Mouse (Mus musculus) heart, embryonic 10.5 days (tissue): ENCODE measurements at regions not wholly inside any gene's neighbourhood (a gene's known extent, or its start where the extent isn't known, plus 50 kb on each side); places are given as distances from the start of the nearest gene placed in this dataset.

Source experiments
- DNase-seq: peaks from one replicate; pipeline ENCODE4 v3.0.0-alpha.2; 2017; ENCODE audit warnings: low spot score
- H3K27ac ChIP-seq: fragments of 300-500 bp; sonication (generic); 2 replicates; pipeline ENCODE4 v1.5.1; 2016; ENCODE audit warnings: mild to moderate bottlenecking
- H3K27me3 ChIP-seq: fragments of 300-500 bp; sonication (generic); 2 replicates; pipeline ENCODE4 v1.6.1; 2016; ENCODE audit warnings: mild to moderate bottlenecking; ENCODE audit not compliant: poor library complexity, insufficient read depth, severe bottlenecking
- H3K36me3 ChIP-seq: fragments of 300-500 bp; sonication (generic); 2 replicates; pipeline ENCODE4 v1.6.1; 2016; ENCODE audit warnings: mild to moderate bottlenecking, moderate library complexity
- H3K4me1 ChIP-seq: fragments of 300-500 bp; sonication (generic); 2 replicates; pipeline ENCODE4 v1.6.1; 2016; ENCODE audit warnings: mild to moderate bottlenecking
- H3K4me3 ChIP-seq: fragments of 300-500 bp; sonication (generic); 2 replicates; pipeline ENCODE4 v1.5.1; 2016; ENCODE audit warnings: mild to moderate bottlenecking, moderate library complexity
- H3K9me3 ChIP-seq: fragments of 300-500 bp; sonication (generic); 2 replicates; pipeline ENCODE4 v1.6.1; 2016; ENCODE audit warnings: mild to moderate bottlenecking, moderate library complexity
- WGBS: fragments of 180-500 bp; shearing (Covaris S2); methylation state at CpG from one replicate; pipeline ENCODE4 v1.1.7; 2016; 5-methylcytosine and 5-hydroxymethylcytosine counted together

DNA sequence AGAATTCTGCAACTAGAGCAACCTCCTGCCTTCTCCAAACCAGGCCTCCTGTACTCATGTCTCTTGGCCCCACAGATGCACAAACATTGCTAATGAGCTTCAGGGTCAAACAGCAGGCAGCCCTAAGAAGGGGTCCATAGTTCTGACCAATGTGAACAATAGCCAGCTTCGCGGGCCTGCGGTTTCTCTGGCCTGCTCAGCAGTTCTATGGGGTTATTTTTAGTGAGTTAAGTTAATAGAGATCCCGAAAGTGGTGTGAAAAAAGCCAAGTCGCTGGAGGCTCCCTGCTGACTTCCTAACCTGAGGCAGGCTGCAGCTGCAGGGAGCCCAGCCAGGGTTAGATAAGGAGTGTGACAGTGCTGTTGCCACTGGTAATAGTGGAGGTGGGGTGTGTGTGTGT is 106.6 kb downstream of the Pdcd6ip start:
- Histone ChIP-seq H3K36me3 (no peaks in the 10 kb centered on the region), H3K4me1 (peaks cover 6% of the 10 kb centered on the region; the same call in 1 of the 2 replicates), H3K27ac (no peak overlapping the region), H3K27me3 (no peaks in the 10 kb centered on the region), H3K4me3 (no peak overlapping the region), H3K9me3 (no peaks in the 10 kb centered on the region)
- peak; percentile 66 for DNase-seq
- 9% methylated on average over 5 of the region's 5 CpGs for WGBS

DNA sequence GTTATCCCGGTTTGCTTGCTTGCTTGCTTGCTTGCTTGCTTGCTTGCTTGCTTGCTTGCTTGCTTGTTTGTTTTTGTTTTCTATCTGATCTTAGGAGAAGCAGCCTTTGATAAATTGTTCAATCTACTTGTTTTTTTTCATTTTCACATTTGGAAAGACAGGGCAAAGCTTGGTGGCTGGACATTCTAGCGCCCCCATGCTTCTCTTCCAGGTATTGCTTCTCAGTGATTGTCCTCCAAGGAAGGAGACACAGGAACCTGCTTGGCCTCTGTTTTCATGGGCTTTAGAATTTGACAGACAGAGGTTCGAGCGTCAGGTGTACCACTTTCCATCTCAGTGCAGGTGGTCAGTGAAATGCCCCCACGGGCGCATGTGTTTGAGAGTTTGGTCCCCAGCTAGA is 120.8 kb downstream of the Pdcd6ip start:
- no peaks in the 10 kb centered on the region for H3K27me3 ChIP-seq
- peak; percentile 51 for DNase-seq

DNA sequence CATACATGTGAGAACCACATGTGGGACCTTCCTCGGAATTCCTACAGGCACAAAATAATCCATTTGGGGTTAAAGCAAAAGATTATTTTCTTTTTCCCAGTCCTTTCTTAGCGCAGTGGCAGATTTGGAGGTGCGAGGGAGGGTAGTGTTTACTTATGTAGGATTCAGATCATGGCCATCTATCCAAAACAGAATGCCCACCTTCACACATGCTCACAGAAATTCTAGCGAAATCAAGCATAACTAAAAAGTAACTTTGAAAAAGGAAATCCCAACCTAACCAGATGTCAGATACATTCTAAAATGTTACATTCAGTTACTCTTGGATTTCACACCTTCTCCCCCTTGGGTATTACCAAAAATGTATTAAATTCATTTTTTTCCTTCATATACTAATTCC is 121.6 kb downstream of the Pdcd6ip start:
- H3K36me3 ChIP-seq = no peaks in the 10 kb centered on the region
- no peaks in the 10 kb centered on the region for H3K4me1 ChIP-seq
- DNase-seq = no peak
- no peak overlapping the region for H3K27ac ChIP-seq
- no peak overlapping the region for H3K4me3 ChIP-seq
- 86% methylated on average over 4 of the region's 4 CpGs for WGBS
- H3K9me3 ChIP-seq = no peaks in the 10 kb centered on the region
- H3K27me3 ChIP-seq = no peaks in the 10 kb centered on the region

More for the DNA sequence above, 120.8 kb downstream of the Pdcd6ip start:
- no peak overlapping the region for H3K4me3 ChIP-seq
- no peaks in the 10 kb centered on the region for H3K9me3 ChIP-seq
- no peaks in the 10 kb centered on the region for H3K4me1 ChIP-seq
- no peaks in the 10 kb centered on the region for H3K36me3 ChIP-seq
- 54% methylated on average over 6 of the region's 6 CpGs for WGBS
- no peak overlapping the region for H3K27ac ChIP-seq

- WGBS = 77% methylated on average over 9 of the region's 9 CpGs
- H3K36me3 ChIP-seq = no peaks in the 10 kb centered on the region
- no peak overlapping the region for H3K4me3 ChIP-seq
- H3K27ac ChIP-seq = no peak overlapping the region
- no peaks in the 10 kb centered on the region for H3K9me3 ChIP-seq
- no peak for DNase-seq
- H3K4me1 ChIP-seq = no peaks in the 10 kb centered on the region
- no peaks in the 10 kb centered on the region for H3K27me3 ChIP-seq
These were observed 129.8 kb downstream of the Pdcd6ip start for GRCm38 (mm10) chr9:113578221-113578620.

DNA sequence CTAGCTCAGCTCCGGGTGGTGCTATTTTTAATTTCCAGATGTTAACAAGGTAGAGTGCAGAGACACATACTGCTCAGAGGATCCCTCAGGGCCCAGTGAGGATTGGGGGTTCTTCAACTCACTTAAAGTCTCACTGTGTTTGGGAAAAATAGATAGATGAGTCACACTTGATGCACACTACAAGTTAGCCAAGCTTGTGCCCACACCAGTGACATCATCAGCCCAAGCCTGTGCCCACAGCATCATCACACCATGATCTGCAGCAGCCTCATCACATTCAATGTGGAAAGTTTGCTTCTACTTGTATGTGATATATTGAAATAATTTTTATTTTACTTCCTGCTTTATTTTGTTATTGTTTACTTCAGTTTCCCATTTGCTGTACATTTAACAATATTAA is 139.2 kb downstream of the Pdcd6ip start:
- DNase-seq = no peak
- 59% methylated on average over 1 of the region's 1 CpGs for WGBS

DNA sequence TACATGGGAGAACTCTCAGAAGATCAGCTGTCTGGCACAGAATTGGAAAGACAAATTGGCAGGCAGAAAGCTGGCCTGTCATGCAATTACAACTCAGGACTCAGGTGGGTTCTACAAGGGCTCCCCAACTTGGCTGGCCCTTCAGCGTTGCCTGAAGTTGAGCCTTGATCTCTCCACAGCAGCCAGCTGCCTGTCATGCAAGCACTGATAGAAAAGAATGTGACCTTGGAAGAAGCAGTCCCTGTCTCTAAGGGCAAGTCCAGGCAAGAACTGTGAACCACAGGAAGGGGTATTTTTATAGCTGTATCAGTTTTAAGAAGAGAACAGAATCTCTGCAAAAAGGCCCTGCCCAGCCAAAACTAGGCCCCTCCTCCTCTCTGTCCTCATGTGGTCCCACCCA is 140.4 kb downstream of the Pdcd6ip start:
- H3K27ac ChIP-seq = no peak overlapping the region
- WGBS = 43% methylated on average over 1 of the region's 1 CpGs
- no peak for DNase-seq
- no peak overlapping the region for H3K4me3 ChIP-seq
- H3K9me3 ChIP-seq = no peaks in the 10 kb centered on the region
- H3K27me3 ChIP-seq = no peaks in the 10 kb centered on the region
- H3K4me1 ChIP-seq = 0 out of 2 replicates have a peak, but pooled peaks cover 3% of the 10 kb centered on the region
- H3K36me3 ChIP-seq = no peaks in the 10 kb centered on the region

More for the DNA sequence above, 139.2 kb downstream of the Pdcd6ip start:
- no peaks in the 10 kb centered on the region for H3K9me3 ChIP-seq
- H3K27ac ChIP-seq = no peak overlapping the region
- H3K4me1 ChIP-seq = 0 out of 2 replicates have a peak, but pooled peaks cover 3% of the 10 kb centered on the region
- no peak overlapping the region for H3K4me3 ChIP-seq
- H3K36me3 ChIP-seq = no peaks in the 10 kb centered on the region
- H3K27me3 ChIP-seq = no peaks in the 10 kb centered on the region

DNA sequence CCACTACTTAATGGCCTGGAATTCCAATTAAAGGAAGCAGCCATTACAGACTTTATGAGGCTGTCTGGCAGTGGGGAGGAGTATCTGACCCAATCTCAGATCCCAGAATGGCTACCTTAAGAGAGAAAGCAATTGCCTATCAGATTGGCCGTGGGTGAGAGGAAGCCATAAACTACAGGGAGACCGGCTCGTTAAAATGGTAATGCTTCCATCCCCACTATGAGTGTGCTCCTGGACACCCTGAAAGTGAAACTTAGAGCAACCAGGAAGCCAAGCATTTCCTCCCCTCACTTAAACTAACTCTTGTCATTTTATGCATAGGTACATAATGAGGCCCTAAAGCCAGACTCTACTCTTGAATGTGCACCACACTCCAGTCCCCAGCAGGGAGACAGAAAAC is 141.4 kb downstream of the Pdcd6ip start:
- WGBS = 75% methylated on average over 3 of the region's 3 CpGs
- no peak overlapping the region for H3K27ac ChIP-seq
- 0 out of 2 replicates have a peak, but pooled peaks cover 3% of the 10 kb centered on the region for H3K4me1 ChIP-seq
- no peaks in the 10 kb centered on the region for H3K9me3 ChIP-seq
- no peak overlapping the region for H3K4me3 ChIP-seq
- H3K27me3 ChIP-seq = no peaks in the 10 kb centered on the region
- no peak for DNase-seq
- H3K36me3 ChIP-seq = no peaks in the 10 kb centered on the region

DNA sequence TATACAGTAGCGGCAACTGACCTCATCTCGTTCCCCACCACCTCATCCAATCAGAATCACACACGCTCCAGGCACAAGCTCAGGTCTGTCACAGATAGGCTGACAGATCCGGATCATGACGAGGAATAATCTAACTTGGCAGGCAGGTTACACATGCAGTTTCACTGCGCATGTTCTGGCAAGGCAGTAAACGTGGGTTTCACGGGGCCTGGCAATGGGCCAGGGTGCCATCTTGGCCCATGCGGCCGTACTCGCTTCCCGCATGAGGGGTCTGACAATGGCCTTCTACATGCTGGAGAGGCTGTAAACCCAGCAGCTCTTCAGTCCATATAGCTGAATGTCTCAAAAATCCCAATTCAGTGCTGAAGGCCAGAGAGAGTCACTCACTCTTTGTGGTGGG is 154.1 kb downstream of the Pdcd6ip start:
- H3K36me3 ChIP-seq = no peaks in the 10 kb centered on the region
- H3K27me3 ChIP-seq = no peaks in the 10 kb centered on the region
- H3K9me3 ChIP-seq = no peaks in the 10 kb centered on the region
- no peak overlapping the region for H3K4me3 ChIP-seq
- H3K4me1 ChIP-seq = no peaks in the 10 kb centered on the region
- DNase-seq = no peak
- 92% methylated on average over 12 of the region's 12 CpGs for WGBS
- no peak overlapping the region for H3K27ac ChIP-seq

DNA sequence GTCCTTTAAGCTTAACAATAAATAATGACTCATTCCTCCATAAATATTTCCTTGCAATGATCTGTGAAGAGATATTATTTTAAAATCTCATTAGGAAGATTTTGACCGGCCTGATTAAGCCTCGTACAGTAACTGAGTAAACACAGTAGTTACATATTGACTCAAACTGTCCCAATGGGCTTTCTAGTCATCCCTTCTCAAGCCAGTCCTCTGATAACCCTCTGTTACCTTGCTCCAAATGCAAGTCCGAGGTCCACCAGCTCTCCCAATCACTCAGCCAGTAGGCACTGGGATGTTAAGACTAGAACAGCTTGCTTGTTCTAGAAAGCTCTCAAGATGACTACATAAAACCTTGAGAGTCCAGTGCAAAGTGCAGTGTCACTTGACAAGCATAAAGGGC is 160.6 kb downstream of the Pdcd6ip start:
- peak; percentile 36 for DNase-seq
- Histone ChIP-seq H3K4me1 (no peaks in the 10 kb centered on the region), H3K36me3 (no peaks in the 10 kb centered on the region), H3K9me3 (no peaks in the 10 kb centered on the region), H3K4me3 (no peak overlapping the region), H3K27me3 (no peaks in the 10 kb centered on the region), H3K27ac (no peak overlapping the region)
- WGBS = 78% methylated on average over 3 of the region's 3 CpGs

- WGBS = 83% methylated on average over 2 of the region's 2 CpGs
- Histone ChIP-seq H3K27ac (no peak overlapping the region), H3K9me3 (no peaks in the 10 kb centered on the region), H3K4me3 (no peak overlapping the region), H3K36me3 (no peaks in the 10 kb centered on the region), H3K27me3 (no peaks in the 10 kb centered on the region), H3K4me1 (no peaks in the 10 kb centered on the region)
- peak; percentile 74 for DNase-seq
These were observed 179.5 kb downstream of the Pdcd6ip start for GRCm38 (mm10) chr9:113528586-113528985.

DNA sequence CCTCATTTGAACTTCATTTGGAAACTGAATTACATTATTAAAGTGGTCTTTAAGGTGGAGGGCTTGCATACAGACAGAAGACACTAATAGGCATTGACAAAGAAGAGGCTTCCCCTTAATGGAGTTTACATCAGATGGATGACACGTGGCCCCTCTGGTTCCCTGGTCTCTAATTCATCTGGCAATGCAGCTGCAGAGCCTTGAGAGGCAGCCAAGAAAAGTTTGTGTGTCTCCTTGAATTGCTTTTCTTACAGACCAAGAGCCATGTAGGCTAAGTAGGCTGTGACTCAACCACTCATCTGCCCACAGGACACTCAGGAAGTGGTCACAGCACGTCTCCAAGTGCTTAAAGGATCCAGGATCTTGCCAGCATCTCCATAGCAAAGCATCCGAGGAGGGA is 183.8 kb downstream of the Pdcd6ip start:
- H3K4me3 ChIP-seq = no peak overlapping the region
- H3K36me3 ChIP-seq = no peaks in the 10 kb centered on the region
- no peaks in the 10 kb centered on the region for H3K9me3 ChIP-seq
- H3K4me1 ChIP-seq = peaks cover 5% of the 10 kb centered on the region; the same call in 1 of the 2 replicates
- WGBS = 77% methylated on average over 3 of the region's 3 CpGs
- H3K27me3 ChIP-seq = no peaks in the 10 kb centered on the region
- H3K27ac ChIP-seq = no peak overlapping the region
- DNase-seq = peak; percentile 35

GRCm38 (mm10) chr9:113523173-113523572 is 184.9 kb downstream of the Pdcd6ip start:
- peak; percentile 36 for DNase-seq
- no peaks in the 10 kb centered on the region for H3K9me3 ChIP-seq
- H3K4me1 ChIP-seq = peaks cover 5% of the 10 kb centered on the region; the same call in 1 of the 2 replicates
- H3K36me3 ChIP-seq = no peaks in the 10 kb centered on the region
- H3K27ac ChIP-seq = no peak overlapping the region
- H3K4me3 ChIP-seq = no peak overlapping the region
- H3K27me3 ChIP-seq = no peaks in the 10 kb centered on the region
- WGBS = 82% methylated on average over 2 of the region's 2 CpGs

- H3K27me3 ChIP-seq = no peaks in the 10 kb centered on the region
- no peak overlapping the region for H3K4me3 ChIP-seq
- peak; percentile 65 for DNase-seq
- no peak overlapping the region for H3K27ac ChIP-seq
- H3K36me3 ChIP-seq = no peaks in the 10 kb centered on the region
- H3K4me1 ChIP-seq = peaks cover 5% of the 10 kb centered on the region; the same call in 1 of the 2 replicates
- H3K9me3 ChIP-seq = no peaks in the 10 kb centered on the region
- 62% methylated on average over 10 of the region's 10 CpGs for WGBS
These were observed 188.3 kb downstream of the Pdcd6ip start for GRCm38 (mm10) chr9:113519727-113520126.

- H3K36me3 ChIP-seq = no peaks in the 10 kb centered on the region
- no peak overlapping the region for H3K4me3 ChIP-seq
- H3K27me3 ChIP-seq = no peaks in the 10 kb centered on the region
- H3K9me3 ChIP-seq = no peaks in the 10 kb centered on the region
- DNase-seq = peak; percentile 6
- H3K4me1 ChIP-seq = peaks cover 5% of the 10 kb centered on the region; the same call in 1 of the 2 replicates
- no peak overlapping the region for H3K27ac ChIP-seq
- 67% methylated on average over 3 of the region's 3 CpGs for WGBS
These were observed 189.6 kb downstream of the Pdcd6ip start for GRCm38 (mm10) chr9:113518482-113518881.
